Mouse (Mus musculus) left cerebral cortex, postnatal 4 days (tissue): ENCODE measurements at regions not wholly inside any gene's neighbourhood (a gene's known extent, or its start where the extent isn't known, plus 50 kb on each side); places are given as distances from the start of the nearest gene placed in this dataset.

Experiments used
- DNase-seq: peaks from one replicate; pipeline ENCODE4 v3.0.0-alpha.2; 2022
- intact Hi-C: fragments of 180-260 bp; cut with DNase I; formaldehyde crosslinking; loops from one replicate; pipeline ENCODE4 v1.15.1; 2025

GRCm38 (mm10) chr10:37880841-37881240, 742.1 kb upstream of the Marcks start:
- DNase-seq, result no peak
- intact Hi-C loops, result no loop called here

GRCm38 (mm10) chr10:37873925-37874324, 735.2 kb upstream of the Marcks start:
- intact Hi-C loops, result no loop called here
- no peak for DNase-seq

- DNase-seq, result no peak
- intact Hi-C loops, result no loop called here
Measured at GRCm38 (mm10) chr10:37861001-37861400, 722.3 kb upstream of the Marcks start.

GRCm38 (mm10) chr10:37849291-37849846, 710.6 kb upstream of the Marcks start:
- intact Hi-C loops, result no loop called here
- no peak for DNase-seq

GRCm38 (mm10) chr10:37842820-37843219, 704.1 kb upstream of the Marcks start:
- DNase-seq, result no peak
- intact Hi-C loops, result no loop called here

GRCm38 (mm10) chr10:37841842-37842241, 703.1 kb upstream of the Marcks start:
- no peak for DNase-seq
- intact Hi-C loops, result no loop called here

- intact Hi-C loops, result no loop called here
- DNase-seq, result no peak
Measured at GRCm38 (mm10) chr10:37837721-37838120, 699.0 kb upstream of the Marcks start.

- no peak for DNase-seq
- intact Hi-C loops, result no loop called here
Measured at GRCm38 (mm10) chr10:37813026-37813425, 674.3 kb upstream of the Marcks start.

- intact Hi-C loops, result no loop called here
- peak; percentile 78 for DNase-seq
Measured at GRCm38 (mm10) chr10:37812405-37812851, 673.7 kb upstream of the Marcks start.

- no peak for DNase-seq
- intact Hi-C loops, result no loop called here
Measured at GRCm38 (mm10) chr10:37811789-37812188, 673.1 kb upstream of the Marcks start.

GRCm38 (mm10) chr10:37803225-37803805, 664.6 kb upstream of the Marcks start:
- no peak for DNase-seq
- intact Hi-C loops, result no loop called here

GRCm38 (mm10) chr10:37799397-37799796, 660.7 kb upstream of the Marcks start:
- intact Hi-C loops, result no loop called here

GRCm38 (mm10) chr10:37798285-37798684, 659.6 kb upstream of the Marcks start:
- intact Hi-C loops, result no loop called here
- DNase-seq, result no peak

More at GRCm38 (mm10) chr10:37799397-37799796, 660.7 kb upstream of the Marcks start:
- DNase-seq, result no peak

- intact Hi-C loops, result no loop called here
- DNase-seq, result no peak
Measured at GRCm38 (mm10) chr10:37797701-37798100, 659.0 kb upstream of the Marcks start.

GRCm38 (mm10) chr10:37792878-37793277, 654.2 kb upstream of the Marcks start:
- intact Hi-C loops, result no loop called here
- DNase-seq, result no peak

- intact Hi-C loops, result no loop called here
- DNase-seq, result peak; percentile 66
Measured at GRCm38 (mm10) chr10:37788049-37788448, 649.3 kb upstream of the Marcks start.

- intact Hi-C loops, result no loop called here
- DNase-seq, result no peak
Measured at GRCm38 (mm10) chr10:37779383-37780302, 640.9 kb upstream of the Marcks start.

- no peak for DNase-seq
- intact Hi-C loops, result no loop called here
Measured at GRCm38 (mm10) chr10:37760542-37761367, 622.0 kb upstream of the Marcks start.

GRCm38 (mm10) chr10:37741581-37741980, 602.9 kb upstream of the Marcks start:
- intact Hi-C loops, result no loop called here
- no peak for DNase-seq

- DNase-seq, result peak; percentile 8
- intact Hi-C loops, result no loop called here
Measured at GRCm38 (mm10) chr10:37739024-37739423, 600.3 kb upstream of the Marcks start.

- no peak for DNase-seq
- intact Hi-C loops, result no loop called here
Measured at GRCm38 (mm10) chr10:37725609-37726008, 586.9 kb upstream of the Marcks start.
